Mouse (Mus musculus): ENCODE data around the gene Fibin. TPM values are rescaled to one million over a fixed set of nuclear protein-coding genes. Genes with fewer than 3 reads are reported as not detected.

Gene Fibin
- total RNA-seq, 2 experiments from 2014 or later = 7.8 to 12.6 TPM

GRCm38 (mm10) chr2:110314509-110315155, 48.4 kb downstream of the Fibin start, which contains the start of gene Bbox1:
TSS of gene Bbox1 (minus strand) at chr2:110314560.
- DNase-seq (ENCODE audit: low spot score) = peak; percentile 38

- DNase-seq (ENCODE audit: low spot score) = no peak
These were observed 48.9 kb downstream of the Fibin start for GRCm38 (mm10) chr2:110314074-110314473.

- DNase-seq (ENCODE audit: low spot score) = no peak
These were observed 49.6 kb downstream of the Fibin start for GRCm38 (mm10) chr2:110313305-110313824.

Other genes with a start within 250 kb of the Fibin start
- under 1 TPM in 1 of 2 experiments, not detected in 1; 0.21 TPM for gene Bbox1, start 48.6 kb downstream of the Fibin start, total RNA-seq (2021)
- under 1 TPM in 1 of 2 experiments, not detected in 1; 0.30 TPM for gene Slc5a12, start 234.1 kb upstream of the Fibin start, total RNA-seq (2021)